Mouse (Mus musculus): ENCODE data around the gene Grpr.

Grpr gene

GRCm38 (mm10) chrX:163549666-163550065, at the start of gene Grpr:
TSS of gene Grpr (minus strand) at chrX:163549677.
- DNase-seq = peak; percentile 19

- no peak for DNase-seq
Observed at GRCm38 (mm10) chrX:163560521-163560920, 11.0 kb upstream of the Grpr start.

- DNase-seq = no peak
Observed at GRCm38 (mm10) chrX:163547042-163547441, 2.4 kb downstream of the Grpr start.

GRCm38 (mm10) chrX:163532836-163533235, 16.6 kb downstream of the Grpr start:
- no peak for DNase-seq

- no peak for DNase-seq
Observed at GRCm38 (mm10) chrX:163518963-163519541, 30.4 kb downstream of the Grpr start.

- DNase-seq = no peak
Observed at GRCm38 (mm10) chrX:163511766-163512165, 37.7 kb downstream of the Grpr start.

- DNase-seq = no peak
Observed at GRCm38 (mm10) chrX:163502088-163502487, 47.4 kb downstream of the Grpr start.
